Mouse (Mus musculus): Measurements from ENCODE around the gene Mthfsd.

- TF ChIP-seq CTCF (IDR thresholded peaks at IDR 0.05; ENCODE audit: low read depth, low read length) (no peak), POLR2A (IDR thresholded peaks at IDR 0.05; ENCODE audit: insufficient read depth, low read length) (no peak)
Measured at GRCm38 (mm10) chr8:121122368-121122767, 14.2 kb upstream of the Mthfsd start.
